ENCODE assay signal across 26 mouse cellular contexts in the genomic region with DNA sequence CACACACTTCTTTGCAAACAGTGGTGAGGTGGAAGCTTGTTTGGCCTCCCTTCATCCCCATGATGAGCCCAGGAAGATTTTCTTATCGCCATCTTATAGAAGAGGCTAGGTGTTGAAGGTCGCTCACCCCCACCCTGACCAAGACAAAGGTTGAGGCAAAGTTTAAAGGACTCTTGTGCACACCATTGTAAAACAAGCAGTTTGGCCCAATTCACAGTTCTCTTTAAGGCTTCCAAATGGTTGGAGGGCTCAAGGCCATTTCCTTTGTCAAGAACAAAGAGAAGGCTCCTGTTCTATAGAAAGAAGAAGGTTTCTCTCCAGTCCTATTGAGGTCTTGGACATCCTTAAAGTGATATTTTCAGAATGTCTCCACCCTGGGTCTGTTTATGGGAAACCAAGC.
"Had no signal": no experiment of that assay in that cellular context is flagged by ENCODE, and none has a peak within 500 bp of the region (broad histone marks: within the 10 kb centered on the region; RNA-seq: fewer than 3 reads in every experiment).

No protein-coding gene starts in this region.

- H3K36me3 ChIP-seq: embryonic facial prominence, embryonic 10.5 days; embryonic facial prominence, embryonic 12.5 days; embryonic facial prominence, embryonic 13.5 days; embryonic facial prominence, embryonic 15.5 days; forebrain, embryonic 10.5 days; forebrain, embryonic 12.5 days; forebrain, embryonic 15.5 days; heart, embryonic 10.5 days had no signal

- H3K27ac ChIP-seq: embryonic facial prominence, embryonic 10.5 days; embryonic facial prominence, embryonic 12.5 days; embryonic facial prominence, embryonic 13.5 days; embryonic facial prominence, embryonic 15.5 days; forebrain, embryonic 10.5 days; forebrain, embryonic 12.5 days; forebrain, embryonic 13.5 days; forebrain, embryonic 15.5 days; gastrocnemius, adult 2 months; heart, adult 2 months; heart, embryonic 10.5 days had no signal

- H3K9me3 ChIP-seq: embryonic facial prominence, embryonic 10.5 days; embryonic facial prominence, embryonic 12.5 days; embryonic facial prominence, embryonic 15.5 days; forebrain, embryonic 10.5 days; forebrain, embryonic 12.5 days; forebrain, embryonic 13.5 days; forebrain, embryonic 15.5 days; heart, embryonic 10.5 days had no signal

- DNase-seq: cerebellum, postnatal 10 days; cerebellum, postnatal 14 days; cerebellum, postnatal 25 days; cerebellum, postnatal 36 days; embryo, embryonic 11 days; forebrain, postnatal 0 days; gastrocnemius, adult 2 months; gastrocnemius, postnatal 10 days; gastrocnemius, postnatal 14 days; gastrocnemius, postnatal 25 days; gastrocnemius, postnatal 36 days; heart, adult 11 months; heart, adult 18-20 months; heart, adult 2 months had no signal

- H3K4me1 ChIP-seq: forebrain, embryonic 10.5 days; forebrain, embryonic 12.5 days; forebrain, embryonic 13.5 days; forebrain, embryonic 15.5 days; heart, embryonic 10.5 days had no signal

- ATAC-seq: forebrain, embryonic 13.5 days; forebrain, embryonic 14.5 days; forebrain, embryonic 15.5 days; forebrain, embryonic 16.5 days; forebrain, postnatal 0 days had no signal

- H3K9ac ChIP-seq: embryonic facial prominence, embryonic 12.5 days; embryonic facial prominence, embryonic 13.5 days; embryonic facial prominence, embryonic 15.5 days; forebrain, embryonic 12.5 days; forebrain, embryonic 13.5 days; forebrain, embryonic 15.5 days; forebrain, postnatal 0 days had no signal

- H3K4me2 ChIP-seq: embryonic facial prominence, embryonic 12.5 days; embryonic facial prominence, embryonic 13.5 days; embryonic facial prominence, embryonic 15.5 days; forebrain, embryonic 12.5 days; forebrain, embryonic 13.5 days; forebrain, embryonic 15.5 days had no signal

- H3K27me3 ChIP-seq: embryonic facial prominence, embryonic 12.5 days; embryonic facial prominence, embryonic 13.5 days; embryonic facial prominence, embryonic 15.5 days; forebrain, embryonic 12.5 days; forebrain, embryonic 13.5 days; forebrain, embryonic 15.5 days had no signal

- H3K4me3 ChIP-seq: embryonic facial prominence, embryonic 10.5 days; embryonic facial prominence, embryonic 12.5 days; embryonic facial prominence, embryonic 13.5 days; embryonic facial prominence, embryonic 15.5 days; erythroblast, embryonic 14.5 days; forebrain, embryonic 10.5 days; forebrain, embryonic 12.5 days; forebrain, embryonic 13.5 days; forebrain, embryonic 15.5 days; gastrocnemius, adult 2 months; heart, adult 2 months; heart, embryonic 10.5 days had no signal
